Mouse (Mus musculus): ENCODE measurements around the gene Cdca8. TPM values are rescaled to one million over a fixed set of nuclear protein-coding genes. Genes with fewer than 3 reads are reported as not detected.

Cdca8 gene
- polyA plus RNA-seq, 1 experiment from 2014 or later, result 70.3 TPM

- no peak overlapping the region; the same call in 1 of the 2 replicates for H3K9ac ChIP-seq (ENCODE audit: low read depth, low read length)
- H3K9me3 ChIP-seq (ENCODE audit: control insufficient read depth, low read length), result peaks cover 6% of the 10 kb centered on the region; the same call in 1 of the 2 replicates
- H3K4me3 ChIP-seq (ENCODE audit: low read depth, low read length), result peak overlapping the region; percentile 34
- no peak overlapping the region for H3K27ac ChIP-seq (replicated peaks; ENCODE audit: low read depth, low read length)
- DNase-seq (ENCODE audit: low spot score) (peak; percentile 61), ATAC-seq (ENCODE audit: low read depth) (peak; percentile 86)
- H3K27me3 ChIP-seq (replicated peaks; ENCODE audit: control insufficient read depth, insufficient read depth, low read length), result peaks cover 62% of the 10 kb centered on the region
- peaks cover 8% of the 10 kb centered on the region for H3K4me1 ChIP-seq (ENCODE audit: control insufficient read depth, insufficient read depth, low read length)
- H3K4me2 ChIP-seq (ENCODE audit: low read depth, low read length), result peak overlapping the region; percentile 60
- no peaks in the 10 kb centered on the region for H3K36me3 ChIP-seq (ENCODE audit: control insufficient read depth, insufficient read depth, low read length)
- 1% methylated on average over 34 of the region's 37 CpGs for WGBS
Measured at GRCm38 (mm10) chr4:124881341-124881908, 57.7 kb downstream of the Cdca8 start.

GRCm38 (mm10) chr4:124880599-124880998 is 58.5 kb downstream of the Cdca8 start, which contains the start of gene Epha10:
TSS of gene Epha10 (plus strand) at chr4:124880899.
- 2% methylated on average over 9 of the region's 11 CpGs for WGBS
- peaks cover 55% of the 10 kb centered on the region for H3K27me3 ChIP-seq (replicated peaks; ENCODE audit: control insufficient read depth, insufficient read depth, low read length)

GRCm38 (mm10) chr4:124872719-124873118 is 66.4 kb downstream of the Cdca8 start:
- DNase-seq (ENCODE audit: low spot score) (no peak), ATAC-seq (ENCODE audit: low read depth) (no peak)
- 100% methylated on average over 1 of the region's 1 CpGs for WGBS
- H3K4me2 ChIP-seq (ENCODE audit: low read depth, low read length), result no peak overlapping the region
- H3K27ac ChIP-seq (replicated peaks; ENCODE audit: low read depth, low read length), result no peak overlapping the region
- H3K4me1 ChIP-seq (ENCODE audit: control insufficient read depth, insufficient read depth, low read length), result no peaks in the 10 kb centered on the region
- H3K36me3 ChIP-seq (ENCODE audit: control insufficient read depth, insufficient read depth, low read length), result no peaks in the 10 kb centered on the region
- no peak overlapping the region for H3K9ac ChIP-seq (ENCODE audit: low read depth, low read length)
- H3K27me3 ChIP-seq (replicated peaks; ENCODE audit: control insufficient read depth, insufficient read depth, low read length), result no peaks in the 10 kb centered on the region
- H3K9me3 ChIP-seq (ENCODE audit: control insufficient read depth, low read length), result 0 out of 2 replicates have a peak, but pooled peaks cover 8% of the 10 kb centered on the region
- no peak overlapping the region for H3K4me3 ChIP-seq (ENCODE audit: low read depth, low read length)

More at GRCm38 (mm10) chr4:124880599-124880998, 58.5 kb downstream of the Cdca8 start, which contains the start of gene Epha10:
- no peaks in the 10 kb centered on the region for H3K36me3 ChIP-seq (ENCODE audit: control insufficient read depth, insufficient read depth, low read length)
- no peak for ATAC-seq (ENCODE audit: low read depth)
- peaks cover 6% of the 10 kb centered on the region; the same call in 1 of the 2 replicates for H3K9me3 ChIP-seq (ENCODE audit: control insufficient read depth, low read length)
- H3K4me2 ChIP-seq (ENCODE audit: low read depth, low read length), result peak within 1 kb of the TSS; percentile 60
- H3K4me3 ChIP-seq (ENCODE audit: low read depth, low read length), result peak within 1 kb of the TSS; percentile 34
- no peak within 1 kb of the TSS; the same call in 1 of the 2 replicates for H3K9ac ChIP-seq (ENCODE audit: low read depth, low read length)
- H3K27ac ChIP-seq (replicated peaks; ENCODE audit: low read depth, low read length), result no peak within 1 kb of the TSS
- no peak for DNase-seq (ENCODE audit: low spot score)
- peaks cover 8% of the 10 kb centered on the region for H3K4me1 ChIP-seq (ENCODE audit: control insufficient read depth, insufficient read depth, low read length)

Other genes starting within 250 kb of the Cdca8 start
- 58.6 and 62.7 TPM in 2 replicates for gene Utp11, start 245.7 kb downstream of the Cdca8 start, polyA plus RNA-seq (2014; fragmentation: Nextera tagmentation; extraction: Ambion mirVana)
- 15.7 and 18.2 TPM in 2 replicates for gene Fhl3, start 238.6 kb downstream of the Cdca8 start, polyA plus RNA-seq (2014; fragmentation: Nextera tagmentation; extraction: Ambion mirVana)
- 110 and 118 TPM in 2 replicates for gene Sf3a3, start 224.5 kb downstream of the Cdca8 start, polyA plus RNA-seq (2014; fragmentation: Nextera tagmentation; extraction: Ambion mirVana)
- gene Inpp5b, start 197.5 kb downstream of the Cdca8 start, polyA plus RNA-seq (2014; fragmentation: Nextera tagmentation; extraction: Ambion mirVana), result 23.7 and 29.5 TPM in 2 replicates
- 9.9 and 11.5 TPM in 2 replicates for gene Mtf1, start 137.2 kb downstream of the Cdca8 start, polyA plus RNA-seq (2014; fragmentation: Nextera tagmentation; extraction: Ambion mirVana)
- gene Yrdc, start 88.6 kb downstream of the Cdca8 start, polyA plus RNA-seq (2014; fragmentation: Nextera tagmentation; extraction: Ambion mirVana), result 40.6 and 42.6 TPM in 2 replicates
- gene 1110065P20Rik, start 88.1 kb downstream of the Cdca8 start, polyA plus RNA-seq (2014; fragmentation: Nextera tagmentation; extraction: Ambion mirVana), result 64.2 and 64.4 TPM in 2 replicates
- 1.4 and 2.0 TPM in 2 replicates for gene Maneal, start 77.1 kb downstream of the Cdca8 start, polyA plus RNA-seq (2014; fragmentation: Nextera tagmentation; extraction: Ambion mirVana)
- gene Epha10, start 58.4 kb downstream of the Cdca8 start, polyA plus RNA-seq (2014; fragmentation: Nextera tagmentation; extraction: Ambion mirVana), result 0.29 and 0.58 TPM in 2 replicates
- gene 9930104L06Rik, start 2.3 kb downstream of the Cdca8 start, polyA plus RNA-seq (2014; fragmentation: Nextera tagmentation; extraction: Ambion mirVana), result 2.8 and 4.2 TPM in 2 replicates
- gene Rspo1, start 47.1 kb upstream of the Cdca8 start, polyA plus RNA-seq (2014; fragmentation: Nextera tagmentation; extraction: Ambion mirVana), result 10.0 and 10.6 TPM in 2 replicates
- 72.5 and 81.2 TPM in 2 replicates for gene Gnl2, start 77.3 kb upstream of the Cdca8 start, polyA plus RNA-seq (2014; fragmentation: Nextera tagmentation; extraction: Ambion mirVana)
- gene Dnali1, start 126.4 kb upstream of the Cdca8 start, polyA plus RNA-seq (2014; fragmentation: Nextera tagmentation; extraction: Ambion mirVana), result 0.71 and 4.3 TPM in 2 replicates
- 26.2 and 29.9 TPM in 2 replicates for gene Snip1, start 127.4 kb upstream of the Cdca8 start, polyA plus RNA-seq (2014; fragmentation: Nextera tagmentation; extraction: Ambion mirVana)
- 53.5 and 56.4 TPM in 2 replicates for gene Meaf6, start 145.8 kb upstream of the Cdca8 start, polyA plus RNA-seq (2014; fragmentation: Nextera tagmentation; extraction: Ambion mirVana)
- gene Zc3h12a, start 188.5 kb upstream of the Cdca8 start, polyA plus RNA-seq (2014; fragmentation: Nextera tagmentation; extraction: Ambion mirVana), result 0.71 and 1.2 TPM in 2 replicates